Mouse (Mus musculus) embryonic facial prominence, embryonic 11.5 days (tissue): ENCODE data around the gene Wsb1. TPM values are rescaled to one million over a fixed set of nuclear protein-coding genes. Genes with fewer than 3 reads are reported as not detected.

Experiments used
- ATAC-seq: fragments of 200-750 bp; cut with Nextera tagmentation; replicated peaks from 2 replicates; pipeline ENCODE4 v1.8.0; 2017; ENCODE audit warnings: low read depth; ENCODE audit not compliant: insufficient number of reproducible peaks, low FRiP score, low TSS enrichment
- DNase-seq: peaks from one replicate; pipeline ENCODE4 v3.0.0-alpha.2; 2015; ENCODE audit warnings: low spot score
- H3K27ac ChIP-seq: fragments of 300-500 bp; sonication (generic); replicated peaks from 2 replicates; pipeline ENCODE4 v1.5.1; 2014; ENCODE audit warnings: mild to moderate bottlenecking, low read depth, low read length, control low read depth
- H3K27me3 ChIP-seq: fragments of 300-500 bp; sonication (generic); 2 replicates; pipeline ENCODE4 v1.6.1; 2014; ENCODE audit warnings: mild to moderate bottlenecking, low read length, moderate library complexity, mixed read lengths; ENCODE audit not compliant: control insufficient read depth, insufficient read depth
- H3K36me3 ChIP-seq: fragments of 300-500 bp; sonication (generic); replicated peaks from 2 replicates; pipeline ENCODE4 v1.6.1; 2014; ENCODE audit warnings: low read depth, mild to moderate bottlenecking, low read length, moderate library complexity, mixed read lengths; ENCODE audit not compliant: control insufficient read depth, insufficient read depth
- H3K4me1 ChIP-seq: fragments of 300-500 bp; sonication (generic); 2 replicates; pipeline ENCODE4 v1.6.1; 2014; ENCODE audit warnings: low read length, mixed read lengths; ENCODE audit not compliant: control insufficient read depth, insufficient read depth
- H3K4me2 ChIP-seq: fragments of 300-500 bp; sonication (generic); 2 replicates; pipeline ENCODE4 v1.6.1; 2014; ENCODE audit warnings: low read depth, mild to moderate bottlenecking, control low read depth, low read length, moderate library complexity
- H3K4me3 ChIP-seq: fragments of 300-500 bp; sonication (generic); 2 replicates; pipeline ENCODE4 v1.5.1; 2014; ENCODE audit warnings: low read depth, low read length, control low read depth
- H3K9ac ChIP-seq: fragments of 300-500 bp; sonication (generic); replicated peaks from 2 replicates; pipeline ENCODE4 v1.6.1; 2014; ENCODE audit warnings: mild to moderate bottlenecking, control low read depth, low read length
- H3K9me3 ChIP-seq: fragments of 300-500 bp; sonication (generic); replicated peaks from 2 replicates; pipeline ENCODE4 v1.6.1; 2016; ENCODE audit warnings: mild to moderate bottlenecking, low read length, inconsistent platforms, mixed read lengths; ENCODE audit not compliant: control insufficient read depth
- WGBS: fragments of 180-500 bp; shearing (Covaris S2); extraction: QIAGEN DNeasy Blood & Tissue Kit; methylation state at CpG from one replicate; pipeline ENCODE4 v1.1.7; 2014; 5-methylcytosine and 5-hydroxymethylcytosine counted together
- polyA plus RNA-seq: library from polyadenylated mRNA; unstranded; fragments of >200 nt; fragmentation: Nextera tagmentation; extraction: Ambion mirVana; gene quantifications from 2 replicates; pipeline ENCODE4 v1.2.1, GENCODE M21; 2014

Wsb1 gene
- polyA plus RNA-seq, 1 experiment from 2014 or later, result 480 TPM

- Histone ChIP-seq H3K27ac (no peak overlapping the region), H3K27me3 (no peaks in the 10 kb centered on the region), H3K9ac (no peak overlapping the region), H3K4me1 (no peaks in the 10 kb centered on the region), H3K36me3 (no peaks in the 10 kb centered on the region), H3K9me3 (no peaks in the 10 kb centered on the region), H3K4me2 (no peak overlapping the region), H3K4me3 (no peak overlapping the region)
- ATAC-seq (no peak), DNase-seq (no peak)
- WGBS, result 87% methylated on average over 10 of the region's 10 CpGs
These were observed 46.8 kb downstream of the Wsb1 start for GRCm38 (mm10) chr11:79207691-79208090.

DNA sequence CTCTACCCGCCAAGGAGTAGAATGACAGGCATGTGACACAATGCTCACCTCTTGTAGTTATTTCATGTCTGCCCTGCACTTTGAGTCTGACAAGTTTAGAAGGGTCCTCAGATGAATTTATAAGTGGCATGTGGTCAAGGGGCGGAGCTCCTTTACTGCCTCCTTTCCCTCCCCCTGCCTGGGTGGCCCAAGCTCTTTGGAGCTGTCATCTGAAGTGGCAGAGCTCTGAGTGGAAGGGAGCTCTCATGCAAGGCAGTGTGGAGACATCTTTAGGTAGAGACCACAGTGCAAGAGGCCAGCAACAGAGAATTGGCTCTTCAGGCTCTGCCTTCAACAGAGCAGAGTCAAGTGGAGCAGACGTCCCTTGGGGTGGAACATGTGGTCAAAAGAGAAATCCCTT, 50.0 kb downstream of the Wsb1 start:
- no peak overlapping the region for H3K4me2 ChIP-seq
- 83% methylated on average over 3 of the region's 3 CpGs for WGBS
- H3K36me3 ChIP-seq, result no peaks in the 10 kb centered on the region
- no peaks in the 10 kb centered on the region for H3K9me3 ChIP-seq
- H3K4me1 ChIP-seq, result no peaks in the 10 kb centered on the region; the same call in 1 of the 2 replicates
- no peak overlapping the region for H3K4me3 ChIP-seq
- DNase-seq (no peak), ATAC-seq (no peak)
- no peak overlapping the region for H3K27ac ChIP-seq
- no peaks in the 10 kb centered on the region for H3K27me3 ChIP-seq
- no peak overlapping the region for H3K9ac ChIP-seq

GRCm38 (mm10) chr11:79200502-79200901, 54.0 kb downstream of the Wsb1 start:
- H3K9ac ChIP-seq, result no peak overlapping the region
- DNase-seq, result peak; percentile 36

DNA sequence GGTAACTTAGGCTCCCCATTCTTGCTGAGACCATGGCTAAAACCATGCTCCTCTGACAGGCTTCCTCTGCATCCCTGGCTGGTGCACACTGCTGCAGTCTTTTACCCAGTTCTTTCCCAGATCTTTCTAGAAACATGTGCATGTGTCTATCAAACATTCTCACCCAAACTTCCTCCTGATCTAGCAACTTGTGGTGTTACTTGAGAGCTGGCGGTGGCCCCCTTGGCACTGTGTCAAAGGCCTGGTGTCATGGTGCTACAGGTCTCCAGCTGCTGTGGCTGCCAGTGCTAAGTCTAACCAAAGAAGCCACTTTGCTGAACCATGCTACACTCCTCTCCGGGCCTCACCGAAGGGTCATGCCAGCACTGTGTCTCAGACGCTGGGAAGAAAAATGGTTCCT, 55.9 kb downstream of the Wsb1 start:
- H3K4me1 ChIP-seq, result no peaks in the 10 kb centered on the region; the same call in 1 of the 2 replicates
- no peak for DNase-seq

More at GRCm38 (mm10) chr11:79200502-79200901, 54.0 kb downstream of the Wsb1 start:
- H3K4me3 ChIP-seq, result no peak overlapping the region
- no peaks in the 10 kb centered on the region; the same call in 1 of the 2 replicates for H3K4me1 ChIP-seq
- ATAC-seq, result no peak
- no peaks in the 10 kb centered on the region for H3K27me3 ChIP-seq
- H3K9me3 ChIP-seq, result no peaks in the 10 kb centered on the region
- H3K36me3 ChIP-seq, result no peaks in the 10 kb centered on the region
- no peak overlapping the region for H3K27ac ChIP-seq
- H3K4me2 ChIP-seq, result no peak overlapping the region
- WGBS, result 26% methylated on average over 7 of the region's 7 CpGs

DNA sequence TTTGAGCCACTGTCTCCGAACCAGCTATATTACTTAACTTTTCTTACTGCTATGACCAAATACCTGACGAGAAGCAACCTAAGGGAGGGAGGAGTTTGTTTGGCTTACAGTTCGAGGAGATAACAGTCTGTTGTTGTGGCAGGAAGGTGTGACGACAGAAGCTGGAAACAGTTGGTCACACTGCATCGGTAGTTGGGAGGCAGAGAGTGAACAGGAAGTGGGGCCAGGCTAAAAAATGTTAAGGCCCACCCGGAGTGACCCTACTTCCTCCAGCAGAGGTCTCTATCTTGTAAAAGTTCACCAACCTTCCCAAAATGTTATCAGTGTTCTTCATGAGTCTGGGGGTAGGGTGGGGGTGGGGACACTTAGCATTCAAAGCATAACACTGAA, 56.6 kb downstream of the Wsb1 start:
- Histone ChIP-seq H3K27me3 (no peaks in the 10 kb centered on the region), H3K27ac (no peak overlapping the region), H3K9me3 (no peaks in the 10 kb centered on the region), H3K4me2 (no peak overlapping the region), H3K36me3 (no peaks in the 10 kb centered on the region), H3K9ac (no peak overlapping the region), H3K4me1 (no peaks in the 10 kb centered on the region; the same call in 1 of the 2 replicates), H3K4me3 (no peak overlapping the region)
- 73% methylated on average over 6 of the region's 6 CpGs for WGBS
- no peak for DNase-seq
- ATAC-seq, result no peak

More for the DNA sequence above, 55.9 kb downstream of the Wsb1 start:
- Histone ChIP-seq H3K9ac (no peak overlapping the region), H3K4me2 (no peak overlapping the region), H3K36me3 (no peaks in the 10 kb centered on the region), H3K27ac (no peak overlapping the region), H3K9me3 (no peaks in the 10 kb centered on the region), H3K4me3 (no peak overlapping the region), H3K27me3 (no peaks in the 10 kb centered on the region)
- no peak for ATAC-seq
- WGBS, result 93% methylated on average over 4 of the region's 4 CpGs

- no peak for DNase-seq
- Histone ChIP-seq H3K4me1 (no peaks in the 10 kb centered on the region; the same call in 1 of the 2 replicates), H3K9me3 (no peaks in the 10 kb centered on the region), H3K9ac (no peak overlapping the region), H3K27me3 (no peaks in the 10 kb centered on the region), H3K36me3 (no peaks in the 10 kb centered on the region), H3K4me3 (no peak overlapping the region), H3K27ac (no peak overlapping the region), H3K4me2 (no peak overlapping the region)
- 70% methylated on average over 13 of the region's 13 CpGs for WGBS
- ATAC-seq, result no peak
These were observed 57.3 kb downstream of the Wsb1 start for GRCm38 (mm10) chr11:79196876-79197845.

GRCm38 (mm10) chr11:79196196-79196869, 58.1 kb downstream of the Wsb1 start:
- Histone ChIP-seq H3K27me3 (no peaks in the 10 kb centered on the region), H3K4me3 (no peak overlapping the region), H3K36me3 (no peaks in the 10 kb centered on the region), H3K27ac (no peak overlapping the region), H3K4me1 (no peaks in the 10 kb centered on the region; the same call in 1 of the 2 replicates), H3K9me3 (no peaks in the 10 kb centered on the region), H3K9ac (no peak overlapping the region), H3K4me2 (no peak overlapping the region)
- no peak for DNase-seq
- no peak for ATAC-seq
- 56% methylated on average over 3 of the region's 3 CpGs for WGBS

DNA sequence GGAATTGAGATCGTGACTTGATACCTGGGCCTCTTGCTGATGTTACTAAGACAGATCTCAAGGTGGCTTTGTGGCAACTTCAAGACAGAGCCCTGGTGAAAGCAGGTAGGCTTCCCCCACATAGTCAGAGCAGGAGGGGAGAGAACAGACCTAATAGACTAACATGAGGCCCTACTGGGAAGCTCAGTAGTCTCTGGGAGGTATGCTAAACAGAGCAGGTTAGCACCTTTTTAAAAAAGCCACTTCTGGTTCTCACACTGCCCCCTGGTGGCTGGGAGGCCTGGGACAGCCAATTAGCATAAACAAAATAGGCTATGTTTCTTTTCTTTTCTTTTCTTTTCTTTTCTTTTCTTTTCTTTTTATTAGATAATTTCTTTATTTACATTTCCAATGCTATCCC, 62.3 kb downstream of the Wsb1 start:
- DNase-seq (no peak), ATAC-seq (no peak)
- Histone ChIP-seq H3K9me3 (no peaks in the 10 kb centered on the region), H3K4me2 (no peak overlapping the region), H3K36me3 (no peaks in the 10 kb centered on the region), H3K4me1 (no peaks in the 10 kb centered on the region), H3K27me3 (no peaks in the 10 kb centered on the region), H3K4me3 (no peak overlapping the region), H3K27ac (no peak overlapping the region), H3K9ac (no peak overlapping the region)
- WGBS, result 93% methylated on average over 1 of the region's 1 CpGs
